Mouse (Mus musculus): Measurements from ENCODE around the gene Irs1. TPM values are rescaled to one million over a fixed set of nuclear protein-coding genes. Genes with fewer than 3 reads are reported as not detected.

The Irs1 gene
- polyA plus RNA-seq, 1 experiment from 2014 or later: 7.9 TPM

DNA sequence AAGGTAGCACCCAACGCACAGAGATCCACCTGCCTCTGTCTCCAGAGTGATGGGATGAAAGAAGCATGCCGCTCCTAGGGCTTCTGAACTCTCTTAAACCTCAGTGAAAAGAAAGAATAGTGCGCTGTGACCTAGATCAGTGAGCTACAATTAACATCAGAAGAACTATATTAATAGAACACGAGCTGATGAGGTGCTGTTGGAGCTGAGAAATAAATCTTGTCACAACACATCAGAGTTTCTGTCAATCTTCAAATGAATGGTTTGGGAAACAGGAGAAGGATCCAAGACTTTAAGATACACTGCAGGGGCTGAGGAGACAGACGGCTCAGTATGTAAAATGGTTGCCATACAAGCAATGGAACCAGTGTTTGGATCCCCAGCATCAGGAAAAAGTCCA is 19.0 kb downstream of the Irs1 start:
- Histone ChIP-seq H3K4me1 (replicated peaks) (peaks cover 28% of the 10 kb centered on the region), H3K27ac (no peak overlapping the region), H3K4me2 (replicated peaks) (no peak overlapping the region), H3K27me3 (no peaks in the 10 kb centered on the region), H3K36me3 (peaks cover 8% of the 10 kb centered on the region), H3K4me3 (replicated peaks) (no peak overlapping the region), H3K9ac (replicated peaks) (no peak overlapping the region), H3K9me3 (no peaks in the 10 kb centered on the region)
- WGBS: 56% methylated on average over 5 of the region's 5 CpGs
- ATAC-seq: no peak

GRCm38 (mm10) chr1:82267547-82267946 is 23.7 kb downstream of the Irs1 start:
- ATAC-seq: no peak
- 91% methylated on average over 4 of the region's 4 CpGs for WGBS
- H3K36me3 ChIP-seq: no peaks in the 10 kb centered on the region

DNA sequence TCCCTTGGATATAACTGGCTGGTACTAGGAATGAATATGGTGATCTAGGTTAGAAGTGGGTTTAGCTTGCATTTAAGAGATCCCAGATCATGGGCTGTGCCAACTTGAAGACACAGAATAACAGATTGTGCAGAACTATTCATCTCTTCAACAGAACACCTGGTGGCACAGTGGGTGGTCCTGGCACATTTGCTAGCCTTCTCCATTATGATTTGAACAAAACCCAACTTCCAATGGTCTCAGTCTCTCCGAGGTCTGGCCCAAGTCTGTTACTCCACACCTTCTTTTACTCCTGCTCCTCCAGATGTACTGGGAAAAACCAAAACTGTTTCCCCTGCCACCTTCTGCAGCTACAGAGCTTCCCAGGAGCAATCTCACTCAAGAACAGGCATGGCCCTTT is 28.9 kb downstream of the Irs1 start:
- no peak overlapping the region for H3K27ac ChIP-seq
- H3K4me1 ChIP-seq (replicated peaks): peaks cover 5% of the 10 kb centered on the region
- no peak overlapping the region for H3K4me2 ChIP-seq (replicated peaks)
- no peak overlapping the region for H3K4me3 ChIP-seq (replicated peaks)
- H3K9ac ChIP-seq (replicated peaks): no peak overlapping the region
- H3K36me3 ChIP-seq: no peaks in the 10 kb centered on the region
- no peaks in the 10 kb centered on the region for H3K27me3 ChIP-seq
- H3K9me3 ChIP-seq: no peaks in the 10 kb centered on the region
- WGBS: 72% methylated on average over 1 of the region's 1 CpGs
- no peak for ATAC-seq

More at GRCm38 (mm10) chr1:82267547-82267946, 23.7 kb downstream of the Irs1 start:
- Histone ChIP-seq H3K4me2 (replicated peaks) (no peak overlapping the region), H3K27me3 (no peaks in the 10 kb centered on the region), H3K9me3 (no peaks in the 10 kb centered on the region), H3K9ac (replicated peaks) (no peak overlapping the region), H3K4me3 (replicated peaks) (no peak overlapping the region), H3K4me1 (replicated peaks) (no peaks in the 10 kb centered on the region), H3K27ac (no peak overlapping the region)

- 88% methylated on average over 5 of the region's 5 CpGs for WGBS
- no peak overlapping the region for H3K4me3 ChIP-seq (replicated peaks)
- no peak overlapping the region for H3K9ac ChIP-seq (replicated peaks)
- peaks cover 5% of the 10 kb centered on the region for H3K4me1 ChIP-seq (replicated peaks)
- H3K9me3 ChIP-seq: no peaks in the 10 kb centered on the region
- ATAC-seq: no peak
- no peaks in the 10 kb centered on the region for H3K27me3 ChIP-seq
- no peak overlapping the region for H3K27ac ChIP-seq
- H3K4me2 ChIP-seq (replicated peaks): no peak overlapping the region
- H3K36me3 ChIP-seq: no peaks in the 10 kb centered on the region
Observed at GRCm38 (mm10) chr1:82261638-82262037, 29.6 kb downstream of the Irs1 start.

DNA sequence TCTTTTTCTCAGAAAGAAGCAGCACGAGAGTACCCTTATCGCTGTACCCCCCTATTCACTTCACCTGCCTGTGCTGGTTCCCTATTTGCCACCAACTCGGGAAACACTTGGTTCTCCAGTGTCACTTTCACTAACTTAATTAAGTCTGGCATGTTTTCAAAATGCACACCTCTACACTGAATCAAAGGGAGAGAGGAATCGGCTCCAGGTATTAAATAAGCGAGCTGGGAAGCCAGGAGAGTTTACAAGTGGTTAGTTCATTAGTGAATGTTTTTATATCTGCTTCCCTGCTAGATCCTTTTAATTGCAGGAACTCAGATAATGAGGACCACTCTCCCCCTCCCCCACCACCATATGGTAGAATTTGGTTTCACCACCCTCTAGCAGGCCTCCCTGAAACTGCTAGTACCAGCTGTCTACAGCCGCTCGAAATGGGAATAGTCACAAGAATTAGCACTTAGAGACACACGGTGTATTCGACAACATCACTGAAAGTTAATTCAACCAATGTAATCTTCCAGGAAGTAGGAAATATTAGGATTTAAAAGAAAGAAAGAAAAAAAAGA is 30.1 kb downstream of the Irs1 start:
- Histone ChIP-seq H3K4me1 (replicated peaks) (peaks cover 5% of the 10 kb centered on the region), H3K27me3 (no peaks in the 10 kb centered on the region), H3K4me3 (replicated peaks) (no peak overlapping the region), H3K9ac (replicated peaks) (no peak overlapping the region), H3K27ac (no peak overlapping the region), H3K4me2 (replicated peaks) (no peak overlapping the region), H3K36me3 (no peaks in the 10 kb centered on the region), H3K9me3 (no peaks in the 10 kb centered on the region)
- 63% methylated on average over 9 of the region's 9 CpGs for WGBS
- ATAC-seq: 0 out of 2 replicates have a peak, but pooled peaks have one; percentile 66

DNA sequence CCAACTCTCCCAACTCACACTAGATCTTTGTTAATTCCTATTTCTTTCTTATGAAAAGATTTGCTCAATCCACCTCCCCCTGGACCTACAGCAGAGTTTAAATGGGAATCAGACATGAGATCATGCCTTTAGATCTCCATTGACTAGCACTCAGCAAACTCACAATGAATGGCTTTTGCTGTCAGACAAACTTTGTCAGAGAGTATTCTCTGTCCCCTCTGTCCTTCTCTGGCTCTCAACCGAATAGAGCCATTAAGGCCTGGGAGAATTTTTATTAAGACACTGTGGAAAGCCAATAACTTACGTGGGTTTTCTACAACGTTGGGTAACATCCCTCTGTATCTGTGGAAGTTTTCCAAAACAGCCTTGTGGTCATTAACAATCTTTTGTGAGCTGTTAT is 31.2 kb downstream of the Irs1 start:
- Histone ChIP-seq H3K9ac (replicated peaks) (no peak overlapping the region), H3K4me1 (replicated peaks) (peaks cover 5% of the 10 kb centered on the region), H3K27ac (no peak overlapping the region), H3K27me3 (no peaks in the 10 kb centered on the region), H3K4me2 (replicated peaks) (no peak overlapping the region), H3K4me3 (replicated peaks) (no peak overlapping the region), H3K36me3 (no peaks in the 10 kb centered on the region), H3K9me3 (no peaks in the 10 kb centered on the region)
- ATAC-seq: no peak
- 59% methylated on average over 3 of the region's 3 CpGs for WGBS

GRCm38 (mm10) chr1:82258331-82258730 is 32.9 kb downstream of the Irs1 start:
- H3K36me3 ChIP-seq: no peaks in the 10 kb centered on the region
- H3K9me3 ChIP-seq: no peaks in the 10 kb centered on the region
- no peak overlapping the region for H3K4me3 ChIP-seq (replicated peaks)
- H3K27me3 ChIP-seq: no peaks in the 10 kb centered on the region
- 42% methylated on average over 7 of the region's 7 CpGs for WGBS
- peaks cover 5% of the 10 kb centered on the region for H3K4me1 ChIP-seq (replicated peaks)
- H3K27ac ChIP-seq: no peak overlapping the region
- H3K4me2 ChIP-seq (replicated peaks): no peak overlapping the region
- H3K9ac ChIP-seq (replicated peaks): no peak overlapping the region
- ATAC-seq: no peak

DNA sequence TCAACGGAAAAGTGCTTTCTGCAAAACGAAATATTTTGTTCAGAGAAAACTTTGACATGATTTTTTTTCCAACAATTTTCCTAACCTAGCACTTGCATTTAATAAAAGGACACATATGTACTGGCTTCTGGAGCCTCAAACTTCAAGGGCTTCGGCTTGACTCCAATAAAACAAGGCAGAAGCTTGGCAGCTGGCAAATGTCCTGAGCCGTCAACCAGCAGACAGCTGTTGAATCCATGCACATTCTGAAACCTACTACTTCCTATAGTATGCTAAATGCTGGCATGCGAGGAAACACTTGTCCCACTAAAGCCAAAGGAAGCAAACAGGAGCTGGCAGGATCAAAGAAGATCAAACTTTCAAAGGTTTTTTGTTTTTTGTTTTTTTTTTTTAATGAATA is 33.8 kb downstream of the Irs1 start:
- no peaks in the 10 kb centered on the region for H3K9me3 ChIP-seq
- H3K36me3 ChIP-seq: no peaks in the 10 kb centered on the region
- H3K27ac ChIP-seq: no peak overlapping the region
- no peak overlapping the region for H3K4me3 ChIP-seq (replicated peaks)
- H3K9ac ChIP-seq (replicated peaks): no peak overlapping the region
- WGBS: 78% methylated on average over 5 of the region's 5 CpGs
- H3K4me1 ChIP-seq (replicated peaks): peaks cover 5% of the 10 kb centered on the region
- no peak overlapping the region for H3K4me2 ChIP-seq (replicated peaks)
- H3K27me3 ChIP-seq: no peaks in the 10 kb centered on the region
- ATAC-seq: no peak

DNA sequence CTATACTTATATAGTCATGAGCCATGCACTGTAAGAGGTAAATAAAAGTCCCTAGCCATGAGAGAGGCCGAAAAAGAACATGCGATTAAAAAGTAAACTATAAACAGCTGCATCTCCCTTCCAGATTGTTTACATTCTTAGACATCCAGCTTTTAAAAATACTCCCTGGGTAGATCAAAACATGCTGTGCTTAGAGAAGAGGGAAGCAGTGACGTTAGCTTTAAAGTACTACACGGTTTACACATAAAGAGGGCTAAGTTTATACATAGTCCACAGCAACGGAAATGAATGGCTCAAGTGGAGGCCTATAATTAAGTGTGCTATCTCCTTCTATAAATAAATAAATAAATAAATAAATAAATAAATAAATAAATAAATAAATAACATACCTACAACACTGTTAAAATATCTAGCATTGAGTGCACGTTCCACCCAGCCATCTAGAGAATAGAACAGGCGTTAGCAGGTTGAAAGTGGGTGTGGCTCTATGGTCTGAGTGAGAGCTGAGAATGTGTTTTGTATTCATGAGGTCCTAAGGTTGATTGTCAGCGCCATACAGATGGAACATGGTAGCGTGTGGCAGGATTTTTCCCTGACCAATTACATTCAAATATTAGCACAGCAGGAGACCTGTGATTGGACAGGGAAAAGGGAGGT is 37.3 kb downstream of the Irs1 start:
- ATAC-seq: peak; percentile 53; the same call in 1 of the 2 replicates
- Histone ChIP-seq H3K4me1 (replicated peaks) (peaks cover 5% of the 10 kb centered on the region), H3K9me3 (no peaks in the 10 kb centered on the region), H3K9ac (replicated peaks) (no peak overlapping the region), H3K4me2 (replicated peaks) (no peak overlapping the region), H3K4me3 (replicated peaks) (no peak overlapping the region), H3K27ac (no peak overlapping the region), H3K36me3 (no peaks in the 10 kb centered on the region), H3K27me3 (no peaks in the 10 kb centered on the region)
- 83% methylated on average over 9 of the region's 9 CpGs for WGBS

- no peaks in the 10 kb centered on the region for H3K4me1 ChIP-seq (replicated peaks)
- H3K27me3 ChIP-seq: no peaks in the 10 kb centered on the region
- H3K4me2 ChIP-seq (replicated peaks): no peak overlapping the region
- 0 out of 2 replicates have a peak, but pooled peaks have one; percentile 24 for ATAC-seq
- no peak overlapping the region for H3K4me3 ChIP-seq (replicated peaks)
- H3K36me3 ChIP-seq: 0 out of 2 replicates have a peak, but pooled peaks cover 4% of the 10 kb centered on the region
- H3K27ac ChIP-seq: no peak overlapping the region
- no peaks in the 10 kb centered on the region for H3K9me3 ChIP-seq
- 60% methylated on average over 10 of the region's 10 CpGs for whole genome bisulfite sequencing
- no peak overlapping the region for H3K9ac ChIP-seq (replicated peaks)
Observed at GRCm38 (mm10) chr1:82247221-82247951, 43.8 kb downstream of the Irs1 start.

DNA sequence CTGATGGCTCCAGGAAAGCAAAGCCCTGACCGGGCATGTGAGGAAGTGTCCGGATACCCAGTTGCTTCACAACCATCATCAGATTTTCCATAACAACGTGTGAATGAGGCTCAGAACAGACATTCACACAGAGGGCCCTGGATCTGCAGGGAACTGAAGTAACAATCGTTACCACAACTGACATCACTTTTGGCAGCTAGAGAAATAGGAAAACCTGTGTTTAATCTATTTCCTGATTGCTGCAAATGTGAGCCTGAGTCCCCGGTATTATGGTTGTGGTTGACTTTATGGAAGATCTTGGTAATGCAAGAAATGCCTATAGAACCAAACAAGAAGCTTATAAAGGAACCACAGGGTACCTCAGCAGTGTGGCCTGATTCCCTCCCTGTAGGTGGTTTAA is 46.2 kb downstream of the Irs1 start:
- no peak for ATAC-seq
- 86% methylated on average over 5 of the region's 5 CpGs for WGBS
- no peaks in the 10 kb centered on the region for H3K27me3 ChIP-seq
- H3K4me2 ChIP-seq (replicated peaks): no peak overlapping the region
- H3K4me3 ChIP-seq (replicated peaks): no peak overlapping the region
- no peak overlapping the region for H3K9ac ChIP-seq (replicated peaks)
- 0 out of 2 replicates have a peak, but pooled peaks cover 4% of the 10 kb centered on the region for H3K36me3 ChIP-seq
- H3K4me1 ChIP-seq (replicated peaks): no peaks in the 10 kb centered on the region
- H3K9me3 ChIP-seq: no peaks in the 10 kb centered on the region
- no peak overlapping the region for H3K27ac ChIP-seq

- no peak overlapping the region for H3K27ac ChIP-seq
- no peaks in the 10 kb centered on the region for H3K9me3 ChIP-seq
- WGBS: 93% methylated on average over 6 of the region's 6 CpGs
- H3K27me3 ChIP-seq: no peaks in the 10 kb centered on the region
- H3K4me3 ChIP-seq (replicated peaks): no peak overlapping the region
- H3K4me1 ChIP-seq (replicated peaks): no peaks in the 10 kb centered on the region
- ATAC-seq: no peak
- 0 out of 2 replicates have a peak, but pooled peaks cover 4% of the 10 kb centered on the region for H3K36me3 ChIP-seq
- H3K4me2 ChIP-seq (replicated peaks): no peak overlapping the region
- H3K9ac ChIP-seq (replicated peaks): no peak overlapping the region
Observed at GRCm38 (mm10) chr1:82243260-82243825, 47.9 kb downstream of the Irs1 start.
